Mouse (Mus musculus): ENCODE results near the gene Glrx2.
A peak's percentile ranks its signal among the peaks of the same experiment; 100 is the strongest.

Glrx2 gene

DNA sequence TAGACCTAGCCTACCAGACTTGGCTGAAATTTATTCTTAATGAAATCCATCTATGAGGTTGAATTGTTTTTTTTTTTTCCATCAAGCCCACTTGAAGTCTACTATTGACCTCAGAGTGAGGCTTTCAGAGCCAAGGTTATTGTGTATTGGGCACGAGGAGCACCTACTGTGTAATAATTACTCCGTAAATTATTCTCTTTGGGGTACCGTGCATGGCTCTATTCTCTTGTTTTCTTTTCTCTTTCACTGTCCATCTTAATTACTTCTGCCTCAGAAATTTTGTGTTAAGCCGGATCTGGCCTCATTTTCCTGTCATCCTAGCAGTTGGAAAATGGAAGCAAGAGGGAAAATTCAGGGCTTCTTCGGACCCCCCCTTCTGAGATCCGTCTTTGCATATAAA lies 26.0 kb downstream of the Glrx2 start:
- DNase-seq (ENCODE audit: low read depth, low spot score), result no peak

- DNase-seq (ENCODE audit: low read depth, low spot score), result no peak
These were observed 29.7 kb downstream of the Glrx2 start for GRCm38 (mm10) chr1:143745871-143746270.

DNA sequence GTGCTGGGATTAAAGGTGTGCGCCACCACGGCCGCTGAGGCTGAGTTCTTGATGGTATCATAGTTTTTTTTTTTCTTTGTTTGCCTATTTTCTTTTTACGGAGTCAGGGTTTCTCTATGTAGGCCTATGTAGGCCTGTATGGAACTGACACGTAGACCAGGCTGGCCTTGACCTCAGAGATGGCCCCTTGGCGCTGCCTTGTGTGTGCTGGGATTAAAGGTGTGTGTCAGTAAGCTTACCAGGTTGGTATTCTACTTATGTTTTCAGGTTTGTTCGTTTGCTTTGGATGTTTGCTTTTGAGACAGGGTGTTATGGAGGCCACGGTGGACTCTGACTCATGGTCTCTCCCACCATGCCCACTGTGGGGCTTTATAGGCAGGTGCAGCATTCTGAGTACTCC lies 46.0 kb downstream of the Glrx2 start:
- no peak for DNase-seq (ENCODE audit: low read depth, low spot score)

DNA sequence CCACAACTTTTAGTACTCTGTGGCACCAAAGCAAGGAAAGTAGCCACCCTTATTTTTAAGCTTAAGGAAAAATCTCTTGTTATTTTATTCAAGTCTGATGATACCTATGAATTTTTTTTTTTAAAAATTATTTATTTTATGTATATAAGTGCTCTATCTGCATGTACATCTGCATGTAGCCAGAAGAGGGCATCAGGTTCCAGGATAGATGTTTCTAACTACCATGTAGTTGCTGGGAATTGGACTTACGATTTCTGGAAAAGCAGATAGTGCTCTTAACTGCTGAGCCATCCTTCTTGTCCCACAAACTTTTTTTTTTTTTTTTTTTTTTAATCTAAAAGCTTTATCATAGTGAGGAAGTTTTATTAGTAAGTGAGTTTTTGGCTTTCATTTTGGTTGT lies 48.3 kb downstream of the Glrx2 start:
- no peak for DNase-seq (ENCODE audit: low read depth, low spot score)

- DNase-seq (ENCODE audit: low read depth, low spot score), result no peak
These were observed 49.7 kb downstream of the Glrx2 start for GRCm38 (mm10) chr1:143765801-143766200.

GRCm38 (mm10) chr1:143766238-143766637 lies 50.1 kb downstream of the Glrx2 start:
- no peak for DNase-seq (ENCODE audit: low read depth, low spot score)

- no peak for DNase-seq (ENCODE audit: low read depth, low spot score)
These were observed 54.4 kb downstream of the Glrx2 start for GRCm38 (mm10) chr1:143770444-143771109.

DNA sequence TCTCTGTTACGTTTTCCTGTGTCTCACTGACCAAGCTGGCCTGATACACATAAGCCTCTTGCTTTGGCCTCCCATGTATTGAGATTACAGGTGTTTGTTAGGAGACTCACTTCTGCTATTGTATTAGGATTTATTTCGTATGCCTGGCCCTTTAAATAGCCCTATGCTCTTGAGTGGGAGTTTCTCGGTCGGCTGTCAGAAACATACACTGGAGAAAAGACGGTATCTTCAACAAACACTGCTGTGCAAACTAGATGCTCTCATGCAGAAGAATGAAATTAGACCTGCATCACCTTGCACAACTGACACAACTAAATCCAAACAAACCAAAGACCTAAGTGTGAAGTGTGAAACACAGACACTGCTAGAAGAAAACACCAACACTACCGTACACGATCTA lies 56.9 kb downstream of the Glrx2 start:
- DNase-seq (ENCODE audit: low read depth, low spot score), result no peak

- peak; percentile 33 for DNase-seq (ENCODE audit: low read depth, low spot score)
These were observed 57.8 kb downstream of the Glrx2 start for GRCm38 (mm10) chr1:143773909-143774308.

DNA sequence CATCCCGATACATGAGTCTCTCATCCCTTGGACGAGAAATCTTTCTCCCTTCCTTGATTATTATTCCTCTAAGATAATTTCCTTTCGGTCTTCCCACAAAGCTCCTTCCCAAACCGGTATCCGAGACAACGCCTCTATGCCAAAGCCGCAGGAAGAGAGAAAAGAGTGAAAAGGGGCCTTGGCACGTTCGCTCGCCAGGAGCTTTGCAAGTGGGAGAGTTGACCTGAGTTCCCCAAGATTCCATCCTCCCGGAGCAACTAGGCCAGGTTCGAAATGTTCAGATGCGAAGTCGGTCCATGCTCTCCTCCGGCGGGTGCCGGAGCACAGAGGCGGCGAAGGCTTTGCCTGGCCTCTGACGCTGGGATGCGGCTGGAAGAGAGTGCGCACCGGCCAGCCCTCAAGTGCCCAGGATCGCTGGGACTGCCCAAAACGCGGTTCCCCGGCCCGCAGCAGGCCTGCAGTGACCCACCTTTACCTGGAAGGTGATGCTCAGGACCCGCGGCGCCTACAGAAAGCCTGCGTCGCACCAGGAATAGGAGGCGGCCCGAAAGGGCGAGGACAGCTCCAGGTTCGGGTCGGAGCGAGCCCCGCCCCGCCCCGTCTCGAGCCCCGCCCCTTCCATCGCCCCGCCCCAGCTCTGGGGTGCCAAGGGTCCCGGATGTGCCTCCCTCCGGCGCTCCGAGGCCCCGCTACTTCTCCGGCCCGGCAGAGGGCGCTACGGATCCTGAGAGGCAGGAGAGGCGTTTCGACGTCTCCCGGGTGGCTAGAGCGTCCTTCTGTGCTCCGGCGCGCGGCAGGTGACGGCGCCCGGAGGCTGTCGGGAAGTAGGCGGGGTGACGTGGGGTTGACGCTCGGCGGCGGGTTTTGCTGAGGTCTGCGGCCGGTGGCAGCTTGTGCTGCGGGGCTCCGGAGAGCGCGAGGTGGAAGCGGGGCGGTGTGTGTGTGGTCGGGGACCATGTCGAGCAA lies 60.6 kb downstream of the Glrx2 start, which contains the start of the genes Trove2 and Uchl5:
TSS of gene Trove2 (minus strand) at position 623 of the 966 bp plus-strand sequence.
TSS of gene Uchl5 (plus strand) at position 827 of the 966 bp plus-strand sequence.
- peak; percentile 97 for DNase-seq (ENCODE audit: low read depth, low spot score)

DNA sequence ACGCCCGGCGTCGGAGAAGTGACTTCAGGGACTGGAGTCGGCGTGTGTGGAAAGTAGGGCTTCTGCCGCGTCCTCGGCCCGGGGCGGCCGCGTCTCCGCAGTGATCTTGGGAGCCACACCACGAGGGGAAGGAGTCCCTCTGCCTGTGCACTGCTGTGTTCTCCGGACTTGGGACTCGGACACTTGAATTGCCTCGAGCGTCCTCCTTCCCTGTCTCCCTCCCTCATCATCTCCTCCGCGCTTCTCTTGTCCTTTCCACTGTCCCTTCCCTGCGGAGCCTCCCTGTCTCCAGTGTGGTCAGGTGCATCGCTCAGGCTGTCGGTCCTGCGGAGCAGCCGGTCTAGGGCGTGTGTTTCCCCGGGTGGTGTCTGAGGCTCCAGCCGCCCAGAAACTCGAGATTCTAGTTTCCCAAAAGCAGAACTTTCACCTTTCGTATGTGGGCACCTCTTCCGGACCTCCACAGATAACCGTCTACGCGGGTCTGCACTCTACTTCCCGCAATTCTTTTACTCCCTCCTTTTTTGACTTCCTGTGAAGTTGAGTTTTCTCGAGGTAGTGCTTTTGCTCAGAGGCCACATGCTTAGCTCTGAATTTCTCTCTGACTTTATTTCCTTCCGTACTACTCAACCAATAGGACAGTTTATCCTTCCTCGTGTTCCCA lies 61.5 kb downstream of the Glrx2 start:
- no peak for DNase-seq (ENCODE audit: low read depth, low spot score)

DNA sequence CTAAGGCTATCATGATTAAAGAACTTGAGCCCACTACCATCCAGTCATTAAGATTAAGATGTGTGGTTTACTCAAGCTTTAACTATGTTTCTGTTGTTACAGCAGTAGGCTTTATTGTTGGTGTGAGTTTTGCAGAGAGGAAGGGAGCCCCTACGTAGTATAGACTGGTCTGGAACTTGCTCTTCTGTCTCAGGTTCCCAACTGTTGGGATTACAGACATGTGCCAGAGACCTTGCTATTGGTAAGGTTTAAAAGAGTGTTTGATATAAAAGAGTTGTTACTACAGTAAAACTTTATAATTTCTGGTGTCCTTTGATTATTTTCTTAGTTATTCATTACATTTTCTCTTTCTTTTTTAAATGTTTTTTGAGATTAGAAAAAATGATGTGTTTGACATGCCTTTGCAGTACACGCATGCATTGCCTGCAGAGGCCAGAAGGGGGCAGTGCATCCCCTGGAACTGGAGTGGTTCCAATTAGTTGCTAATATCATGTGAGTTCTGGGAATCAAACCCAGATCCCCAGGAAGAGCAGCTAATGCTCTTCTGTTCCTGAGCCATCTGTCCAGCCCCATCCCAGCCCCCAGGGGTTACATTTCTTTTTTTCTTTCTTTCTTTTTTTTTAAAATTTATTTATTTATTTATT lies 72.6 kb downstream of the Glrx2 start:
- no peak for DNase-seq (ENCODE audit: low read depth, low spot score)

Measured in telencephalon, adult 2 months (tissue).